Mouse (Mus musculus): ENCODE measurements at regions not wholly inside any gene's neighbourhood (a gene's known extent, or its start where the extent isn't known, plus 50 kb on each side); places are given as distances from the start of the nearest gene placed in this dataset.

DNA sequence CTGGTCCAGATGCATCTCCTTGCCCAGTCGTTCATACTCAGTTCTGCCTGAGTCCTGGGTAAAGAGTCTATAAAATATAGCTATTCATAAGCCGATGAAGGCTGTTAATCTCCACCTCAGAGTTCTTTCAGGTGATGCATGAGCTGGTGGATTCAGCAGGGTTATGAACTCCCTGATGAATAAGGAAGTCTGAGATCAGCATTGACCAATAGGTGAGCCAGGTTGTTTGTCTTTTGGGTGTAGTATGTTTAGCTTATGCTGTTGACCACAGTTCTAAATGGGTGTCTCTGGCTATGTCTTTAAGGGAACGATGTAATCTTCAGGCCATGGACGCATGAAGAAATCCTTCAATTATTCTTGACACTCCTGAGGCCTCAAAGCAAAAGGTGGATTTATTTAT lies 84.3 kb downstream of the Gm5426 start:
- TF ChIP-seq GATA1 (IDR thresholded peaks at IDR 0.05; ENCODE audit: borderline replicate concordance, low read length) (no peak), FLI1 (IDR thresholded peaks at IDR 0.05; ENCODE audit: low read length) (no peak)

All from megakaryocyte, embryonic 14.5 days (primary cell).